Mouse (Mus musculus): ENCODE results near the gene Rcn1.

The Rcn1 gene

GRCm38 (mm10) chr2:105399085-105399891 lies at the start of gene Rcn1:
Rcn1 (minus strand) TSS chr2:105399319.
- peak; percentile 19 to 42 for DNase-seq (ENCODE audit: low spot score in 2 of 2)

- DNase-seq (ENCODE audit: low spot score in 2 of 2) = no peak
Measured at GRCm38 (mm10) chr2:105444072-105444471, 45.0 kb upstream of the Rcn1 start.

- DNase-seq (ENCODE audit: low spot score in 2 of 2) = no peak
Measured at GRCm38 (mm10) chr2:105439022-105439421, 39.9 kb upstream of the Rcn1 start.

GRCm38 (mm10) chr2:105438525-105438924 lies 39.4 kb upstream of the Rcn1 start:
- DNase-seq (ENCODE audit: low spot score in 2 of 2) = no peak

GRCm38 (mm10) chr2:105432927-105433326 lies 33.8 kb upstream of the Rcn1 start:
- no peak for DNase-seq (ENCODE audit: low spot score in 2 of 2)

- DNase-seq (ENCODE audit: low spot score in 2 of 2) = no peak
Measured at GRCm38 (mm10) chr2:105430373-105430772, 31.3 kb upstream of the Rcn1 start.

GRCm38 (mm10) chr2:105429899-105430298 lies 30.8 kb upstream of the Rcn1 start:
- no peak for DNase-seq (ENCODE audit: low spot score in 2 of 2)

- DNase-seq (ENCODE audit: low spot score in 2 of 2) = no peak
Measured at GRCm38 (mm10) chr2:105428467-105428866, 29.3 kb upstream of the Rcn1 start.

GRCm38 (mm10) chr2:105428029-105428428 lies 28.9 kb upstream of the Rcn1 start:
- DNase-seq (ENCODE audit: low spot score in 2 of 2) = peak; percentile 45 to 60

- DNase-seq (ENCODE audit: low spot score in 2 of 2) = no peak
Measured at GRCm38 (mm10) chr2:105427447-105427846, 28.3 kb upstream of the Rcn1 start.

- DNase-seq (ENCODE audit: low spot score in 2 of 2) = no peak
Measured at GRCm38 (mm10) chr2:105418629-105419227, 19.6 kb upstream of the Rcn1 start.

GRCm38 (mm10) chr2:105417663-105418062 lies 18.5 kb upstream of the Rcn1 start:
- DNase-seq (ENCODE audit: low spot score in 2 of 2) = no peak

- DNase-seq (ENCODE audit: low spot score in 2 of 2) = peak in 1 of 2 experiments; percentile 51
Measured at GRCm38 (mm10) chr2:105416660-105417348, 17.7 kb upstream of the Rcn1 start.

- DNase-seq (ENCODE audit: low spot score in 2 of 2) = peak in 1 of 2 experiments; percentile 49
Measured at GRCm38 (mm10) chr2:105416046-105416659, 17.0 kb upstream of the Rcn1 start.

GRCm38 (mm10) chr2:105414309-105414708 lies 15.2 kb upstream of the Rcn1 start:
- DNase-seq (ENCODE audit: low spot score in 2 of 2) = no peak

- no peak for DNase-seq (ENCODE audit: low spot score in 2 of 2)
Measured at GRCm38 (mm10) chr2:105409253-105409652, 10.1 kb upstream of the Rcn1 start.

GRCm38 (mm10) chr2:105408511-105408910 lies 9.4 kb upstream of the Rcn1 start:
- DNase-seq (ENCODE audit: low spot score in 2 of 2) = no peak

GRCm38 (mm10) chr2:105402180-105402579 lies 3.1 kb upstream of the Rcn1 start:
- DNase-seq (ENCODE audit: low spot score in 2 of 2) = no peak

- no peak for DNase-seq (ENCODE audit: low spot score in 2 of 2)
Measured at GRCm38 (mm10) chr2:105400558-105400957, 1.4 kb upstream of the Rcn1 start.

- DNase-seq (ENCODE audit: low spot score in 2 of 2) = no peak
Measured at GRCm38 (mm10) chr2:105398636-105399084, 459 bp downstream of the Rcn1 start.

GRCm38 (mm10) chr2:105397446-105398211 lies 1.5 kb downstream of the Rcn1 start:
- no peak for DNase-seq (ENCODE audit: low spot score in 2 of 2)

All from frontal cortex, postnatal 36 days (tissue).